Mouse (Mus musculus) thymus, adult 2 months (tissue): ENCODE results near the gene Pdcd6ip.

Experiments used
- CTCF ChIP-seq: fragments of 200-500 bp; IDR thresholded peaks from 2 replicates; pipeline ENCODE4 v1.5.1; 2012; ENCODE audit warnings: mild to moderate bottlenecking, control low read depth, low read length, moderate library complexity, borderline replicate concordance; ENCODE audit not compliant: control insufficient read depth, poor library complexity, insufficient read depth; ENCODE audit errors: extremely low read depth
- POLR2A ChIP-seq: fragments of 200-500 bp; IDR thresholded peaks from 2 replicates; pipeline ENCODE4 v1.6.1; 2012; ENCODE audit warnings: mild to moderate bottlenecking, low read length, control low read depth, moderate library complexity; ENCODE audit not compliant: control insufficient read depth, poor library complexity, insufficient read depth; ENCODE audit errors: extremely low read depth

- TF ChIP-seq POLR2A = no peak
- no peak for TF ChIP-seq CTCF
Observed at GRCm38 (mm10) chr9:113670105-113670856, 37.8 kb downstream of the Pdcd6ip start.
